Mouse (Mus musculus) 416B (cell line): ENCODE measurements at regions not wholly inside any gene's neighbourhood (a gene's known extent, or its start where the extent isn't known, plus 50 kb on each side); places are given as distances from the start of the nearest gene placed in this dataset.

Experiments used
- DNase-seq: peaks from one replicate; pipeline ENCODE4 v3.0.0; 2011; ENCODE audit warnings: low read depth

DNA sequence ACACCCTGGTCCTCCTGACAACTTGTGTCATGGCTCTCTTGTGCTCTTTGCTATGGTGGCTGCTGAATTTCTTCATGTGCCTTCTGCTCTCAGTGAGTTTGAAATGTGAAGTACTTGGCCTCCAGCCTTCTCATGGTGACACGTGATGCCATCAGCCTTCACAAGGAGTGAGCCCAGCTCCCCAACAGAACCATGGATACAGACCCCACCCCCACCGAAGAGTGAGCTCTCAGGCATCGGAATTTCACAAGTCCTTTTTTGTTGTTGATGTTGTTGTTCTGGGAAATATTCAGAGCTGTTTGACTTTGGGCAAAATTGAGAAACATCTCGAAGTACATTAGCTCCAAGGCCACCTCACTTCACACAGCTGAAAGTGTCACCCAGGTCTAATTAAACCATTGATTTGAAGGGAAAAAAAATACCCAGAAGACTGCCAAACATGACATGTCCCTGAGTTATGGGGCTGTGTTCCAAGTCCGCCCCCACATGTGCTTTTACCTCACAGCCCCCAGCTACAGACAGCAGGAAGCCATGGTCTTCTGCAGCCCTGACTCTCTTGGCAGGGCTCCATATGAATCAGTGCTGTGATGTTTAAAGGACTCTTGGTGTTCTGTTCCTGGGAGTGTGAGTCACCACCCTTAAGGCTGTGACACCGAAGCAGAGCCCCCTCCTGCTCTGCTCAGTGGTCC lies 205.2 kb upstream of the A230072I06Rik start:
- no peak for DNase-seq

GRCm38 (mm10) chr8:12075943-12076342 lies 202.7 kb upstream of the A230072I06Rik start:
- DNase-seq = no peak

DNA sequence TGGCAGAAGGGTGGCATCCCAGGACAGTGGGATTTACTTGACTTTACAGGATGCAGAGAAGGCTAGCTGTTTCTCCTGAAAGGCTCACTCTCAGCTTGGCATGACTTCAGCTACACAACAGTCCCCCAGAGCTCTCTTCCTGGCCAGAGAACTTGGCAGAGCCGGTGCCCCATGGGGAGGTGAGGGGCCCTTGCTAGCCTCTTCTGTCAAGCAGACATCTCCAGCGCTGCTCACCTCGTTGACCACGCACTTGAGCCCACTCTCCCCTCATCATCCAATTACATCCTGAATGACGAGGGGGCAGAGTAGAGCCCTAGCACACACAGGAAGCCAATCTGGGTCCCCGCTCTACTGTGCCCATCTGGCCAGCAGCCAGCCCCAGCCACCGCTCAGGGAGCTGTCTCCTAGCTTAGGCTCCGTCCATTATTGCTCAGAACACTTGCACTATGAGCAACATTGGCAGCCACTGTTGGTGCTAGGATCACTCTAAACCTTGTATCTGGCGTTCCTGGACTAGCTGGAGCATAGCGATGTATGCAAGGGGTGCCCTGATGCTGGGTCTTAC lies 201.7 kb upstream of the A230072I06Rik start:
- no peak for DNase-seq

GRCm38 (mm10) chr8:12077896-12078295 lies 200.7 kb upstream of the A230072I06Rik start:
- no peak for DNase-seq

DNA sequence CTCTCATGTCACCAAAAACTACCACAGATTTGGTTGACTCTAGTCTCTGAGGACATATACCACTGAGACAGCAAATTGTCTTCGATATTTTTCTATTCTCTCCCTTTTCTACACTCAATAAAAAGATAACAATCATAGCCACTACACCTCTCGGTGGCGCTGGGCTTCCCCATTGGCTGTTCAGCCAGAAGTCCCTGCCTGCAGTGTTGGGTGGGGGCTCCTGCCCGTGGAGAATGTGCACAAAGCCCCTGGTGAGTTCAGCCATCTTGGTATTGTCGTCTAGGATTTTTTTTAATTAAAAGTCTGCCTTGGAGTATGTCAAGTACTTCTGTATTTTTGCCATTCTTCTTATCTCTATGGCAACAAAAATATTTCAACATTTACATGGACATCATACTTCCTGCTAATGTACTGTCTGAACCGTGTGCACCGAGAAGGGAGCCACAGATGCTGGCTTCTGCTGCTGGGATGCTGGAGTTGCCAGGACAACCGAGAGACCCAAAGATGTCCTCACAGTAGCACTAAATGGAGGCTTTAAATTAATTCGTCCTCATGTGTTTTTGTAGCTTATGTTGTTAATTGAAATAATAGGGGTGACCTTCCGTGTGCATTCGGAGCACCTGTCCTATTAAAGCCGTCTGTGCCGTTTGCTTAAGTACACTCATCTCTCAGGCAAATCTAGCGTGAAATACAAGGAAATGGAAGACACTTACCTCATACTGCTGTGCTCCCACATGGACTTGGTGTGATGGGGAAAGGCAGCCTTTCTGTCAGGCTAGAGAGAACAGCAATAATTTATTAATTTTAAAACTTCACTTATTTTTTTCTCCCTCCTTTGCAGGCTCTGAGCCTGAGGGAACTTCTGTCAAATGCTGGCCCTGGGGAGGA lies 199.7 kb upstream of the A230072I06Rik start:
- DNase-seq = no peak

GRCm38 (mm10) chr8:12081536-12081935 lies 197.1 kb upstream of the A230072I06Rik start:
- no peak for DNase-seq

DNA sequence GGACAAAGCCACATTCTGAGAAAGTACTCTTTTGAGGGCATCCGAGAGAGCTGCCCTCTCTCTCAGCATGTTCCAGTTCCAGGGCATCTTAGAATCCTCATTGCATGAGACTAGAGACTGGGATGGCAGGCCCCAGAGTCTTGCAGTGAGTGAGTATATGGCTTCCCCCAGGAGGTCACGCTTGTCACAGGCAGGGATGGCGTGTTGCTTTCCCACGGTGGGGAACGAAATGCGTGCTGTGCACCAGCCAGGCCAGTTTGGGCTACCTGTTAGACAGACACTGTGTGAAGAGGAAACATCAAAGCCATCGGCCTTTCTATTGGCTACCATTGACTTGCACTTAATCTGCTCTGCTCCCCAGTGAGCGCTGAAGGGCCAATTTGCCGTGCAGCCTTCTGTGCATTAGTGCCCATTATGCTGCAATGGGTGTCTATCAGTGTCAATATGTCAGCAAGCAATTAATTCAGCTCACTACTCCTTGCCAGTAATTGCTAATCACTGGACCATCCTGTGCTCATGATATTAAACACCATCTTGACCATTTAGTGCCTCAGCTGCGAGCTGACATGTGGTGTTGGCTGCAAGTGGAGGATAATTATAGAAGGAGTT lies 191.3 kb upstream of the A230072I06Rik start:
- DNase-seq = no peak

DNA sequence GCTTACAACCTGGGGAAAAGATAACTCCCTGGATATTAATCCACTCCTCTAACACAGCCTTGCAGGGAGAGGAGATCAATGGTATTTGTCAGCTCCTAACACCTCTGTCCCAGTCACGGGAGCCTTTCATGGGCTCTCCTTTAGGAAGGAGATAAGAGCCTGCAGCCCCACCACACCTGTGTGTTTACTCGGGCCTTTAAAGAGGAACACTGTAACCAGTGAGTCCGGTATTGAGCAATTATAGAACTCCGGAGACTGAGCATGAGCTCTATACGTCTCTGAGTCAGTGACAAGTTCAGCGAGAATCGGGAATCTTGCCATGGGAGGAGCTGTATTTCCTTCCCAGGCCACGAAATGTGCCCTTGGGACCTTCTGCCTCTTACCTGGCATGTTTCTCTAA lies 178.5 kb upstream of the A230072I06Rik start:
- no peak for DNase-seq

DNA sequence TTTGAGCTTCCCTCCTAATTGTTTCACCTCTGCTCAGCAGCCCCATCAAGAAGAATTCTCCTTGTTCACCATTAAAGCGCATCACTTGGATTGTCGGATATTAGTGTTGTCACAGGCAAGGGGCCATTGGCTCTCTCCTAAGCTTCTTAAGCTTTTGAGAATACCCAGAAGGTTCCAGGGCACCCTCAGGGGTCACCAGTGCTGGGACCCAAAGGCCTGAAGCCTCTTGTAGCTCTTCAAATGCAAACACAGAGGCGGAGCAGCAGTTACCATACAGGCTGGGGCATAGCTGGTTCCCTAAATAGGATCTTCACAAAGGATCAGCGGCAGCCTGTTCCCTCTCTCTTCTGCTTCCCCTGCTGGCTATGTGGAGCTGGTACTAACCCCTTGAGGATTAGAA lies 175.3 kb upstream of the A230072I06Rik start:
- no peak for DNase-seq

GRCm38 (mm10) chr8:12105106-12105901 lies 173.3 kb upstream of the A230072I06Rik start:
- DNase-seq = no peak

DNA sequence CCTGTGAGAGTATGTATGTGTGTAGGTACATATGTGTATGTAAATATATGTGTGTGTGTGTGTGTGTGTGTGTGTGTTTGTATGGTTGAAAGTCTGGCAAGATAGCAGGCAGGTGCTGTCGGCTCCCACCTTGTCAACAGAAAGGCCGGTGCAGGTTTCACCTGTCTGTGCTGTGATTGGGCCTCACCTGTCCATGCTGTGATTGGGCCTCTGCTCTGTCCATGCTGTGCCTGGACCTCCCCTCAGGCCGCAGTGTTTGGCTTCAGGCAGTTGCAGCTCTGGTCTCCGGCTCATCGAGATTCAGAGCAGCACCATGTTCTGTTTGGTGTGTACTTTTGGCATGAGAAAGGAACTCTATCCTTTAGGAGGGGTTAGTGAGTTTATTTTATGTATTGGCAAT lies 170.0 kb upstream of the A230072I06Rik start:
- DNase-seq = no peak

DNA sequence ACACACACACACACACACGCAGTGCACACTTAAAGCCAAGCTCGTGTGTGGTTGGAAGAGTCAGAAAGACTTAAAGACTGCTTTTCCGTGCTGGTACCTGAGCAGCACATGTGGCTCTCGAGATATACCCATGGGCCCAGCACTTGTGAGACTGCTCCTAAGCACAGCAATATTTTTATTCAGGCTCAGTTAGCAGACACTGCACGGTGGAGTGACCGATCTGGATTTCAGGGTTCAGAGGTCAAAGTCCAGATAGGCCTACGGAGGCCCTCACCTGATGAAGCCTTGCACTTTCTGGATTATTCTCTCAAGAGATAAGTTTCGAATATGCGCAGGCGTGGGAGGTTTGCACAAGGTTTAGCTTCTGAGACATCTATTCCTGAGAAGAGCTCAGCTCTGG lies 167.0 kb upstream of the A230072I06Rik start:
- DNase-seq = no peak

- DNase-seq = no peak
These were observed 165.6 kb upstream of the A230072I06Rik start for GRCm38 (mm10) chr8:12113023-12113422.

- DNase-seq = no peak
These were observed 152.1 kb upstream of the A230072I06Rik start for GRCm38 (mm10) chr8:12126374-12127001.

DNA sequence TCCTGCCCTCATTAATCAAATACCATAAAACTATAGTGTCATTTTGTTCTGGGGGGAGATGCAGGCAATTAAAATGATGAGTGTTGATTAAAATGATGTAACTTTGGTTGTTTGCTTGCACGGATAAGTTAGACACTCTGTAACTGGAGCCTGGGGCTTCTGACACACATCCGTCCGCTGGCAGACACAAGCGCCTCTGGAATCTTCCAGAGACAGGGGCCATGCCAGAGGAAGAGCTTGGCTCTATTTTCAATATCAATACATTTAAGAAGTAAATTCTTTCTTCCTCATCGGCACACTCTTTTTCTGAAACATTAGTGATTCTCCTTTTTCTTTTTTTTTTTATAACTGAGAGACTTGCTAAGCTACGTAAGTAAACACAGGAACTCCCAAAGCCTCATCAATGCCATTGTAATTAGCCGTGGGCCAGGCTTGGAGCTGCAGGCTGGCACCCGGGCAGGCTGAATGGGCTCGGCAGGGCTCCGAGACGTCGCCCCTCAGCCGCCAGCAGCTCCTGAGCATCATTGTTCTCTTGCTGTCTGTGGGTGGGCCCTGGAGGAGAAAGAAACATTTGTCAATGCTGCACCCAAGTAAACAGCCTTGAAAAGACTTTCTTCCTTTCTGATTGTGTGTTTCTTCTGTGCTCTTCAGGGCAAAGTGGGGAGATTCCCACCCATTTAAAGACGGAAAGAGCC lies 151.4 kb upstream of the A230072I06Rik start:
- no peak for DNase-seq

DNA sequence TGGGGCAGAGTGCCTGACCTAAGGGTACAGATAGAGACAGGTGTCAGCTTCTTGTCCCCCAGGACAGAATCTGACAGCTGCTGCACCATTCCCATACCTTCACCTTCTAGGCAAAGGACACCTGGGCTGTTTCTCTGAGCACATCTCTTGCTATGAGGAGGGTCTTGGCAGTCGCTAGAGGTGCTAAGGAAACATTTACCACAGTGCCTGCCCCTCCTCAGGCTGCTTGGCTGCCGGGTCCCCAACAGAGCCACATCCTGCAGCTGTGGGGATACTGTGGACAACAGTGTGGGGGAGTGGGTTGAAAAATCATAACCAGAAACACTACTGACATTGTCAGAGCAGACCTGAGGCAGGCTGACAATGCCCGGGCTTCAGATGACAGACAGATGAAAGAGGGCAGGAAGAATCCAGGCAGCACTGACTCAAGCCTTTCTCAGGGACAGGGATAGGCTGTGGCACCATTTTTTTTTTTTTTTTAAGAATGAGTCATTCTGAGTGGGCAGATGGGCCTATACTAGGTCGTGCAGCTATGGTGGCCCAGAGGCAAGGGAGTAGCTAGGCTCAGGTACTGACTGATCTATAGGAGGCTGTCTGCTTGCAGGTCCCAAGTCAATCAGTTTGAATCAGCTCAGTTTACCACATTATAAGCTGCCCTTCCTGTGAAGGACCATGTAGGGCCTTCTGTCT lies 150.7 kb upstream of the A230072I06Rik start:
- no peak for DNase-seq

GRCm38 (mm10) chr8:12130591-12130990 lies 148.0 kb upstream of the A230072I06Rik start:
- DNase-seq = no peak

GRCm38 (mm10) chr8:12134200-12134599 lies 144.4 kb upstream of the A230072I06Rik start:
- no peak for DNase-seq

GRCm38 (mm10) chr8:12135392-12136177 lies 143.0 kb upstream of the A230072I06Rik start:
- no peak for DNase-seq

DNA sequence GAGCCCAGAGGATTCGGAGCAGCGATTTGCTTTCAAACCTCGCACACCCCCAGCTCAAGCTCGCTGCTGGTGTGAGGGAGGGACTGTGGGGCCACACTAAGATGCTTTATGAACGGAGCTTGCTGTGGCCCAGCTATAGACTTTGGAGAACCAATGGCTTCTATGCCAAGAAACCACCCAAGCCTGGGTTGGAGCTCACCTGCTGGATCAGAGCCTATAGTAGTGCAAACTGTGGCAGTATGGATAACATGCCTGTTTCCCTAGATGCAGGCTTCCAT lies 142.5 kb upstream of the A230072I06Rik start:
- no peak for DNase-seq
